Mouse (Mus musculus) heart, adult 2 months (tissue): Measurements from ENCODE around the gene Gpat3. TPM values are rescaled to one million over a fixed set of nuclear protein-coding genes. Genes with fewer than 3 reads are reported as not detected.

ENCODE experiments used
- DNase-seq, 2 experiments: peaks; one replicate each; pipeline ENCODE4 v3.0.0; 2021
- H3K27ac ChIP-seq: fragments of 200-600 bp; 2 replicates; pipeline ENCODE4 v1.8.1; 2022
- H3K27me3 ChIP-seq: fragments of 200-500 bp; 2 replicates; pipeline ENCODE4 v1.6.1; 2012; ENCODE audit warnings: mild to moderate bottlenecking, low read length, inconsistent platforms, mixed read lengths; ENCODE audit not compliant: control insufficient read depth, insufficient read depth
- H3K36me3 ChIP-seq: fragments of 200-500 bp; 2 replicates; pipeline ENCODE4 v1.6.1; 2012; ENCODE audit warnings: low read length, inconsistent platforms; ENCODE audit not compliant: control insufficient read depth, insufficient read depth
- H3K4me1 ChIP-seq: fragments of 200-500 bp; 2 replicates; pipeline ENCODE4 v1.6.1; 2011; ENCODE audit warnings: low read length; ENCODE audit not compliant: control insufficient read depth, insufficient read depth
- H3K4me3 ChIP-seq: fragments of 200-600 bp; 2 replicates; pipeline ENCODE4 v1.8.1; 2022
- H3K79me2 ChIP-seq: fragments of 200-500 bp; replicated peaks from 2 replicates; pipeline ENCODE4 v1.6.1; 2012; ENCODE audit warnings: mild to moderate bottlenecking, inconsistent platforms, low read length, moderate library complexity, mixed read lengths; ENCODE audit not compliant: control insufficient read depth, insufficient read depth
- H3K9ac ChIP-seq: fragments of 200-500 bp; 2 replicates; pipeline ENCODE4 v1.6.1; 2012; ENCODE audit warnings: low read depth, mild to moderate bottlenecking, control low read depth, inconsistent platforms, low read length, mixed read lengths
- CTCF ChIP-seq: fragments of 200-600 bp; IDR thresholded peaks from 2 replicates; pipeline ENCODE4 v1.8.1; 2022; ENCODE audit warnings: antibody characterized with exemption, mild to moderate bottlenecking, moderate library complexity
- EP300 ChIP-seq: fragments of 200-500 bp; IDR thresholded peaks from 2 replicates; pipeline ENCODE4 v1.6.1; 2011; ENCODE audit warnings: low read depth, low read length, control low read depth; ENCODE audit not compliant: insufficient read depth
- POLR2A ChIP-seq: fragments of 200-500 bp; IDR thresholded peaks from 2 replicates; pipeline ENCODE4 v1.6.1; 2011; ENCODE audit warnings: mild to moderate bottlenecking, low read depth, low read length, control low read depth; ENCODE audit not compliant: insufficient read depth
- WGBS: fragments of 180-500 bp; shearing (Covaris S2); methylation state at CpG from one replicate; pipeline ENCODE4 v1.1.7; 2018; 5-methylcytosine and 5-hydroxymethylcytosine counted together
- intact Hi-C: fragments of 180-260 bp; cut with DNase I; formaldehyde crosslinking; loops from one replicate; pipeline ENCODE4 v1.15.1; 2025
- polyA plus RNA-seq: library from polyadenylated mRNA; depleted of rRNA; stranded (reverse); fragments of >200 nt; gene quantifications from 2 replicates; pipeline ENCODE4 v1.2.3, GENCODE M21; 2012
- total RNA-seq, 2 experiments: library from RNA; stranded (reverse); gene quantifications; 2 replicates each; pipeline ENCODE4 v1.2.3; 2021

The Gpat3 gene
- total and polyA plus RNA-seq, 3 experiments: 7.1 to 24.2 (median 22.1) TPM

DNA sequence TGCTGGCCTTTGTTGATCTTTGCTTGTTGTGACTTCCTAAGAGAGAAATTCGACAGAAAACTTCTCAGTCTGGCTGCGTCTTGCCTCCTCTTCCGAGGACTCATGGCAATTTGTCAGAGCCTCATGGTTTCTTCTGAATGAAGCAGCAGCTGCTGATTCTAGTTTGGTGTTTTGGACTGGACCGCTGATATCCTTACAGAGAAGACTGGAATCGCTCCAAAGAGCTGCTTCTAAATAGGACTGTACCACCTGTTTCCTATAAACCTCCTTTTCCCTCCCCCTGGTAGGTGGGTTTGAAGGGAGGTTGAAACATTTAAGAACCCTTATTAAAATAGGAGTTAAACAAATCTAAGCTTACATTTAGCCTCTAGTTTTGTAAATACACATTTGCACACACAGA lies 55.5 kb downstream of the Gpat3 start:
- DNase-seq: no peak

DNA sequence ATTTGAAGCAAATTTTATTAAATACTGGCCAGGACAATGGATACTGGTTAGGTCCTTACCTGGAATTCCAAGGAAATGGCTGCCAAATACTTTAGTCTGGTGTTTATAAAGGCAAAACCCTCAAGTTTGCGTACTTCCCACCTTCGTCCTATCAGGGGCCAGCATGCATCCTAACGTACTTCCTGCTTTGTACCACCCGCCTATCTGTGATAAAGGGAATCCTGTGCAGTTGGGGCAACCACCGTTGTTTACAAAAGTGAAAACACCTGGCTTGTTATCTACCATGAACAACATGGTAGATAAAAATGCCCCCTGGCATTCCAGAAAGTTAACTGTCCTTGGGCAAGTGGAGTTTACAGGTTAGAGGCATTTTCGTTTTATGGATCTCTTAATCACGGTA lies 63.0 kb downstream of the Gpat3 start:
- Histone ChIP-seq H3K27ac (0 out of 2 replicates have a peak overlapping the region, but pooled peaks have one; percentile 84), H3K79me2 (no peaks in the 10 kb centered on the region), H3K4me3 (no peak overlapping the region), H3K9ac (no peak overlapping the region), H3K36me3 (no peaks in the 10 kb centered on the region), H3K4me1 (no peaks in the 10 kb centered on the region), H3K27me3 (no peaks in the 10 kb centered on the region)
- WGBS: 66% methylated on average over 7 of the region's 7 CpGs
- TF ChIP-seq CTCF (no peak), POLR2A (no peak), EP300 (no peak)
- no peak for DNase-seq
- intact Hi-C loops: loop anchor here (2.0 kb wide), 1 partner anchor 44 kb away; no protein-coding TSS in a partner anchor

More for the DNA sequence above, 55.5 kb downstream of the Gpat3 start:
- Histone ChIP-seq H3K79me2 (no peaks in the 10 kb centered on the region), H3K27ac (no peak overlapping the region), H3K4me1 (no peaks in the 10 kb centered on the region), H3K36me3 (no peaks in the 10 kb centered on the region), H3K9ac (no peak overlapping the region), H3K27me3 (no peaks in the 10 kb centered on the region), H3K4me3 (no peak overlapping the region)
- no peak for TF ChIP-seq CTCF
- TF ChIP-seq EP300: no peak
- TF ChIP-seq POLR2A: no peak
- intact Hi-C loops: no loop called here
- WGBS: 54% methylated on average over 5 of the region's 5 CpGs

DNA sequence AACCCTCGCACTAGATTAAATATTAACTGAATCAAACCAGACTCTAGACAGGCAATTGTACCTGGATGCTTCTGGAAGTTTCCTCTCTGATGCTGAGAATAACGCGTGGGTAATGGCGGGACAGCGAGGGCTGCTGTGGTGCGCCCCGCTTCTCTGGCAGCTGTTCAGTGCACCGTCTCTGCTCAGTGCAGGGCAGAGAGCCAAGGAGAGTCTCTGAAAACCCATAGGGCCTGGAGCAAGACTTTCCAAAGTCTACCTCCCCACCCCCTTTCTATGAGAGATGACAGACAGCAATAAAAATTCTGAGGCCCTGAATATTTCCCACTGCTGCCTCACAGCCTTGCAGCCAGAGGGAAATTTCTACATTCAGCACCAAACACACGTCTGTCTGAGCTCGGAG lies 63.4 kb downstream of the Gpat3 start:
- WGBS: 53% methylated on average over 10 of the region's 10 CpGs
- H3K4me1 ChIP-seq: no peaks in the 10 kb centered on the region
- H3K79me2 ChIP-seq: no peaks in the 10 kb centered on the region
- TF ChIP-seq EP300 (no peak), POLR2A (no peak), CTCF (no peak)
- H3K4me3 ChIP-seq: no peak overlapping the region
- intact Hi-C loops: loop anchor here (2.0 kb wide), 1 partner anchor 44 kb away; no protein-coding TSS in a partner anchor
- H3K9ac ChIP-seq: no peak overlapping the region
- peak overlapping the region; percentile 84 for H3K27ac ChIP-seq
- DNase-seq: peak in 1 of 2 experiments; percentile 24
- no peaks in the 10 kb centered on the region for H3K36me3 ChIP-seq
- no peaks in the 10 kb centered on the region for H3K27me3 ChIP-seq

DNA sequence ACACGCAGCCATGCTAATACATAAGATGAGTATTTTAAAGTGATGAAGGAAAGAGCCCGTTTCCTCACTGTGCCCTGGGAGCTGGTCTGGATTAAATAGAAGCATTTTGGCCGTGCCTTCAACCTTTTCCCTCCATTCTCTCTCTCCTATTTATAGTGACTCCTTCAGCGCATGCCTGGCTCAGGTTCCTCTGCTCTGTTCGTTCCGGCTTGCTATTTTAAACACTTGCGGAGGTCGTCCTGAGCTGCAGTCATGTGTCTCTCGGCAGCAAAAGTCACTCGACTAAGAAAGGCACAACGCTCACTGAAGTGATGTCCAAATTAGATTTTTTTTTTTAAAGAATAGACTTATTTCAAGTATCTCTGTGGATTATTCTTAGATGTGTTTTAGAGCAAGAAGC lies 64.2 kb downstream of the Gpat3 start:
- 52% methylated on average over 11 of the region's 11 CpGs for WGBS
- no peaks in the 10 kb centered on the region for H3K27me3 ChIP-seq
- H3K27ac ChIP-seq: peak overlapping the region; percentile 84
- no peaks in the 10 kb centered on the region for H3K79me2 ChIP-seq
- TF ChIP-seq EP300 (no peak; the same call in 1 of the 2 replicates), POLR2A (0 out of 2 replicates have a peak, but pooled peaks have one; percentile 25)
- no peaks in the 10 kb centered on the region for H3K36me3 ChIP-seq
- no peak overlapping the region for H3K4me3 ChIP-seq
- DNase-seq: peak; percentile 33 to 71
- intact Hi-C loops: loop anchor here (2.0 kb wide), 1 partner anchor 45 kb away; no protein-coding TSS in a partner anchor
- H3K4me1 ChIP-seq: no peaks in the 10 kb centered on the region
- no peak overlapping the region for H3K9ac ChIP-seq

DNA sequence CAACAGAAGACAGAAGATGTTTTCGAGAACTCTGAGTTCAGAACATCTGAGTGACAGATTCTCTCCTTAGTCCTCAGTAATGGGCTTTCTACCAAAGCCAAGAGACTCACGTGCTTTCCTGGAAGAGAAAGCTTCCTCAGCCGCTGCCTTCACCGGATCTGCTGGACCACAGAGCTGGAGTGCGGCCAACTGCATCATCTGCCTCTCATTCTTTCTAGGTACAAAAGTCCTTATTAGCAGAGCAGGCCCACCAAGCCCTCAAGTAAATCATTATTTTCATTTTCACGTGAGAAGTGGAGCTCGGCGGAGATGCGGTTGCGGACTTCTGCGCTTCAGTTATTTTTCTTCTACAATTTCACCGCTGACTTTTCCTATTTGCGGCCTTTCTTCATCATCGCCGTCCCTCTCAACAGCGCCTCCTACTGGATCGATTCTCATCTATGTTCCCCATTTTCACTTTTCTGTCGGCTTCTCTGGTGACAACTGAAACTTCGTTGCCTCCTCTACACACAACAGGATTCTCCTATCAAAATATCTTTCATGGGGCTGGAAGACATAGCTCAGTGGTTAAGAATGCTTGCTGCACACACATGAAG lies 66.1 kb downstream of the Gpat3 start:
- Histone ChIP-seq H3K36me3 (no peaks in the 10 kb centered on the region), H3K79me2 (no peaks in the 10 kb centered on the region), H3K4me3 (no peak overlapping the region), H3K27ac (no peak overlapping the region), H3K27me3 (no peaks in the 10 kb centered on the region), H3K9ac (no peak overlapping the region), H3K4me1 (no peaks in the 10 kb centered on the region)
- WGBS: 70% methylated on average over 19 of the region's 19 CpGs
- no peak for DNase-seq
- intact Hi-C loops: no loop called here
- TF ChIP-seq EP300 (no peak), CTCF (peak; percentile 34)

DNA sequence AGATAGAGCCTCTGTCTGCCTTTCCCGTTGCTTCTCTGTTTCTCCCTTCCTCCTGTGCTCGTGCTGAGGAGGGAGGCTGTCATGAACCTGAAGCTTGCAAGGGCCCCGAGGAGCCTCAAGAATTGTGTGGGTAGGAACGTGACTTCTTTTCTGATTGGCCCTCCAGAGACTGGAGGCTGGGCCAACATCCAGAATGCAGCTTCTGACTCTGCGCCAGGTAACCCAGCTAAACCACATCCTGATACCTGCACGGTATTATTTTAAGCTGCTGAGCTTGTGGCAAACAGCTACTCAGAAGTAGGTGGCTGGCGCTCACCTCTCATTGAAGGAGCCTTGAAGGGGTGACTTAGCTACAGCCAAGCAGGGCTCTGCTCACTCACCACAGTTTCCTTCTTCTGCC lies 66.9 kb downstream of the Gpat3 start:
- Histone ChIP-seq H3K4me1 (no peaks in the 10 kb centered on the region), H3K36me3 (no peaks in the 10 kb centered on the region), H3K27me3 (no peaks in the 10 kb centered on the region), H3K4me3 (no peak overlapping the region), H3K27ac (no peak overlapping the region), H3K79me2 (no peaks in the 10 kb centered on the region), H3K9ac (no peak overlapping the region)
- intact Hi-C loops: no loop called here
- WGBS: 57% methylated on average over 7 of the region's 7 CpGs
- no peak for TF ChIP-seq CTCF
- no peak for TF ChIP-seq EP300
- TF ChIP-seq POLR2A: no peak
- DNase-seq: peak in 1 of 2 experiments; percentile 8
